Mouse (Mus musculus): ENCODE measurements around the gene Pbx1.
A peak's percentile ranks its signal among the peaks of the same experiment; 100 is the strongest.
"Not testable (repeated sequence)": the region's sequence is repeated elsewhere in the genome, so short reads cannot be mapped to it uniquely, and the experiment has no call there.

Gene Pbx1

DNA sequence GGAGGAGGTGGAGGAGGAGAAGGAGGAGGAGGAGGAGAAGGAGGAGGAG is at the start of gene Pbx1:
Gene Pbx1, minus strand, starts transcription at position 39 of the 49 bp plus-strand sequence.
- not testable (repeated sequence) for DNase-seq (ENCODE audit: low read depth)

DNA sequence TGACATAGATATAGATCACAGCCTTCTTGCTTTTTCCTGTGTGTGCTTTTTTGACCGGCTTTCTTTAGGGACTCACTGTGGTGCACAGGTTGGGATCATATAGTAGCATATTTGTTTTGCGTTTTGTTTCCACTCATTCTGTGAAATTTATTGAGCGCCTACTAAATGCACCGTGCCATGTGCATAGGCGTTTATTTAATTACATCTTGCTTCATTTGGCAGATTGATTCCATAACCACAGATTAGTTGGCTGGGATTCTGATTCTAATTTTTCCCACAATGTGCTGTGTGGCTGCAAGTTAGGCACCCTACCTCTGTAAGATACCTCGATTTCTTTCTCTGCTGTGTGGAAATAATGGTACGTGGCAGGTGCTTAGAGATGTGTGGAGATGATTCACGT is 47.6 kb upstream of the Pbx1 start:
- no peak for DNase-seq (ENCODE audit: low read depth)

DNA sequence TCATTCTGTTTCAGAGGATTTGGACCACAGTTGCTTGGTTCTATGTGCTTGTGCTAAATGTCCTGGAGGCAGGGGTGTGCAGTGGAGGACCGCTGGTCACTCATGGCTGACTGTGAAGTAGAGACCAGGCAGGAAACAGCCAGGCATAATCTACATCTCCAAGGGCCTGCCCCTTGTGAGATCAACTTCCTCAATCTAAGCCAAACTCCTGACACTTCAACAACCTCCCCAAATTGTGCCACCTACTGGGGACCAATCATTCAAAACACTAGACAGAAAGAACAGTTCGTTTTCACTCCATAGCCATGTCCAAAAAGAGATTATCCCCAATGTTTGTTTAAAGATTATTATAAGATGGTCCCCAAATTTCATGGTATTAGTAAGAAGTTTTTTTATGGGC is 46.8 kb upstream of the Pbx1 start:
- no peak for DNase-seq (ENCODE audit: low read depth)

DNA sequence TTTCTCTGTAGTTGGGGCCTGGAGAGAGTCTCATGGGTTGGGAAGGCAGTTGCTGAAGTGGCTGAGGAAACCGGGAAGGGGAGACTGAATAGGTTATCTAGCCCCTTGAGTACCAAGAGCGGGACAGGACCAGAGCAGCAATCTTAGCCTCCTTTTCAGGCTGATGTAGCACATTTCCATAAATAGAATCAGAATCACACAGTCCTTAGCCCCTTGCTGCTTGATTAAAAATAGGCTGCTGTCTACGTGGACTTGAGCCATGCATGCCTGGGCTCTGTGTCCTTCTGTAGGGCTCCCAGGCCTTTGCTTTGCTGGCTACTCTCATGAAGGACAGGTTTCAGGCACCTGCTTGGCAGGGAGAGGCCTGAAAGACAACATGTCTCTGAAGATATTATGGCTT is 44.8 kb upstream of the Pbx1 start:
- no peak for DNase-seq (ENCODE audit: low read depth)

DNA sequence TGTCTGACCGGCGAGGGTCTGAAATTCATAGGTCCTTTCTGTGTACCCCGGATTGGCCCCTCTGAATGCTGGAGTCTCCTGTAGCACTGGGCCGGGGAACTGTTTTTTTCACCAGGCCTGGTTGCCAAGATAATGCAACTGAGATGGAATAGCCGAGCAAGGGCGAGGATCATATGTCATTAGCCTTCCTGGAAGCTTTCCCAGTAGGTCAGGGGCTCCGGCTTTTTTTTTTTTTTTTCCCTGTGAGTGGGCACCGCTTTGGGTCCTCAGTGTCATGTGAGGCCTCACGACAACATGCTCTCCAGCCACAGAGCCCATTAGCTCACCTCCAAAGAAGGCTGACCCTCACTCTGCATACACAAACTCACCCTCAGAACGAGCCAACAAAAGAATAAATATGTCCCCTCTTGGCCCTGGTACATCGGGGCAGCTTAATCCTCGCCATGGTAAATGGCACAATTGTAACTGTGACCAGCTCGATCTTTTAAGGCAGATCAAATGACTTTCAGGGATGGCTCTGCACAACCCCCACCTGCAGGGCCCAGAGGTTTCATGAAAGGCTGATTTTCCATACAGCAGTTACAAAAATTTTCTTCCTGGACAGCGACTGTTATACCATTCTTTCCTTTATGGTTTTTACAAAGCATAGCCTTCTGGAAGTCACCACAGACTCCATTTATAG is 44.3 kb upstream of the Pbx1 start:
- no peak for DNase-seq (ENCODE audit: low read depth)

DNA sequence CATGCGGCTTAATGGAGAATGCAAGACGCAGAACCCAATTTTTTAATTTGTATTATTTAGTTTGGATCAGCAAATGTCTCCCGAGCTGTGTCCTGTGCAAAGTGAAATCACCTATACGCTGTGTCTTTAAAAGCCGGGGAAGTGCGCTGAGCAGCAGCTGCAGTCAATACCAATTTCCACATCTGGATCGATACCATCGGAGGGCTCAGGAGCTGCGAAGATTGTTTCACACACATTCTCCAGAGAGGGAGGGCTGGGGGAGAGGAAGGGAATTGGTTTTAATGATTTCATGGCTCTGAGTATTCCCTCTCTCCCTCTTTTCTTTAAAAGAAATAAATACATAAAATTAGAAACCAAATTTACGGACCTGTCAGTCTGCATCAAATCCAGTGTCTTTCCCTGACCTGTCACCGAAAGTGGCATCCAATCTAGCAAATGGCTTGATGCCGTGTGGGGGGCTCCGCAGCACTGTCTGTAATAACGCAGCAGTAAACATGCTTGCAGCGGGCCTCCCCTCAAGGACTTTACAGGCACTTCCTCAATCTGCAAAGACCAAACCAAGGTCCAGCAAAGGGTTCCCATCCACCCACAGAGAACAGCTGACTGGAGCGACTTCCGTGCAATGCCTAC is 43.6 kb upstream of the Pbx1 start:
- no peak for DNase-seq (ENCODE audit: low read depth)

DNA sequence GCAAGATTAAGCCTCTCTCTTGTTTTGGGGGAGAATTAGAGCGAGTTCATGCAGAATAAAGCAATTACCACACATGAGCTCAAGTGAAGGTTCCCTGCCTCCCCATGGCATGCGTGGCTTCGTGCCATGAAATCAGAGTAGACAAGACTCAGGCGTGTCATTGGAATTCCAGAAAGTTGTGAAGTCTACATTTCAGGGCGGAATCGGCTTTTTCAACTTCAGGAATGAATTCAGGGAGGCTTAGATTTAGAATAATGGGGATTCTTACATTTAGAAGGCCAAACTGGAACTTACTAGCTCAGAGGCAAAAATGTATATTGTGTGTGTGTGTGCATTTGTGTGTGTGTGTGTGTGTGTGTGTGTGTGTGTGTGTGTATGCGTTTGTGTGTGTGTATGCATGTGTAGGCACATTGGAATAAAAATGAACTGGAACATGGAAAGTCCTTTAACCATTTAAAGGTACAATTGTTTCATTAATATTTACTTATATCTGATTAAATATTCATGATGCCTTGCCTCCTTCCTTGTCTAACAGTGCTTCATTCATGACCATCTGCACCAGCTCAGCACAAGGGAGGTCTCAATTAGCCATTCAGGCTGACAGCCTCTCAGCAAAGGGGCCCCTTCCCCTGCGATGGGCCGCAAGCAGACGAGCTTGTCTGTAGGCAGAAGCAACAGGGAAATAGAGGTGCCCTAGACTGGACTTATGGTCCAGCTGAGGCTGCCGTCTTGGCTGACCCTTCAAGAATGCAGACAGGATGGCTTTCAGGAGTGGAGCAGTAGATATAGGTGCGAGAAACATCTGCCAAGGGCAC is 41.4 kb upstream of the Pbx1 start:
- no peak for DNase-seq (ENCODE audit: low read depth)

DNA sequence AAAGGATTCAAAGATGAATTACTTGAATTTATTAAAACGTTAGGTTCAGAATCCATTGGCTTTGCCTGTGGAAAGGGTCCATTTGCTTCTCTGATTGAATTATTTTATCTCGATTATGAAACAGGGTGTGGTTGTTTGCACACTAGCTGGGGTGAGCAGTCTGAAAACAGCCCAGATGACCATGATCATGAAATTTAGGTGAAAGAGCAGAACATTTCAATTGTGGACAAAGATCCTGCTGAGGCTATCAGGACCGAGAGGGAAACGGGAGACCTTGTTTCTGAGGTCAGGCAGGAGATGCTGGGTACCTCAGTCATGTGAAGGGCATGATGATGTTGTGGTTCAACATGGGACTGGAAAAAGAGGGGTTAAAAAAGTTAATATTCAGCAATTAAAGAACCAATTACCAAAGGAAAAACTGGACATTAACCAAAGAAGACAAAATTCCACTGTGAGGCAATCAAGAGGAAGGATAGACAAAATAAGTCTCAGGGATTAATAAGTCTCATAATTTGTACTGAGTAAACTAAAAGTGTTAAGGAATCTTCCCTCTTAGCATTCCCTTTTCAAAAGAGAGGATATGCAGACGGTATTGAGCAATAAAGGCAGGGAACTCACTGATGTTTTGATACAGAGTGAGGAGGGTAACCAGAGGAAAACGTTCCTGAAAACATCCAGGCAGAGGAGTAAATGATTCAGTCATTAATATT is 40.6 kb upstream of the Pbx1 start:
- no peak for DNase-seq (ENCODE audit: low read depth)

DNA sequence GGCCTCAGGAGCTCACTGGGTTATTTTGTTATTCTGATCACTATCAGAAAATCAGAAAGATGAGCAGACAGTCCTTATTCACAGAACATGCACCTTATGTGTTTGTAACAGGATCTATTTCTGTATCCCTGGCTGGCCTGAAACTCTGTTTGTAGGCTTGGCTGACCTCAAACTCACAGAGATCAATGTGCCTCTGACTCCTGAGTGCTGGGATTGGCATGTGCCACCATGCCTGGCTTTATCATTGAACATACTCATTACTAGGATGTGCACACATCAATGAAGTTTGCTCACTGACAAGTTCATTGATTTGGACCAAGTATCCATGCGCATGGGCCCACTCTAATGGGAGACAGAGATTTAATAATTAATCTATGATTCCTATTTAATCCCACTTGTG is 27.4 kb upstream of the Pbx1 start:
- no peak for DNase-seq (ENCODE audit: low read depth)

DNA sequence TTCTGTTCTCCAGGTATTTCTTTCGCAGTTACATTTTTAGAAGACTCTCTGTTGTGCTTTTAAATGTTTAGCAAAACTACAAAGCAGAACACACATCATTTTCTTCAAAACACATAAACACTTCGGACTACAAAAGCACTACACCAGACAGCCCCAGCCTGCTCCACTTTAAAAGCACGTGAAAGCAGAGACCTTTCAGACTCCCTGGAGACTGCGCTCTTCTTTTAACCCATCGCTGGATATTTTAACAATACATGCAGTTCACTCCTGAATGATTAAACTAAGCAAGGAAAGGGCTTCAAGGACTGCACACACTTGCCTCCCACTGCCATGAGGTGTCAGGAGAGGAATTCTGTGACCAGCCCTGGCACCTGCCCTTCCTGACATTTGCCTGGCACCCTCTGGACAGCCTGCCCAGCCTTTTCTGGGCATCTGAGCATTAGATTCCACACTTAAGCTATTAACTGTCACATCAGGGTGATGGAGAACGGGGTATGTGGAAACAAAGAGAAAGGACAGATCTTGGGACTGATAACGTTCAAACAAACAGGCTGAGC is 25.2 kb upstream of the Pbx1 start:
- DNase-seq (ENCODE audit: low read depth) = no peak

DNA sequence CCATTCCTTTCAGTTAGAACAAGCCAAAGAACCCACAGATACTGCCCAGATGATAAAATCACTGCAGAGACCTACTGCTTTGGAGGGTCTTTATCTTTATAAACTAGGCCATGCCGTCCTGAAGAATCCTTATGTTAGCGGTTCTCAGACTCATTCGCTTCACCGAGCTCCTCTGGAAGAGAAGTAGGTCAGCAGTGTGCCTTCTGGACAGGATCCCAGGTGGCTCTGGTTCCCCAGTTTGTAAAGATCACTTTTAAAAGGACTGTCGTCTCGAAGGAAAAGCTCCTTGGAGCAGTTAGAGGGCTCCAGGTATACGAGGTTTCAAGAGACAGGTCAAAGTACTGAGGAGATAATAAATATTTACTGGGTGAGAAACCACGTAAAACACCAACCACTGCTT is 23.1 kb upstream of the Pbx1 start:
- DNase-seq (ENCODE audit: low read depth) = no peak

DNA sequence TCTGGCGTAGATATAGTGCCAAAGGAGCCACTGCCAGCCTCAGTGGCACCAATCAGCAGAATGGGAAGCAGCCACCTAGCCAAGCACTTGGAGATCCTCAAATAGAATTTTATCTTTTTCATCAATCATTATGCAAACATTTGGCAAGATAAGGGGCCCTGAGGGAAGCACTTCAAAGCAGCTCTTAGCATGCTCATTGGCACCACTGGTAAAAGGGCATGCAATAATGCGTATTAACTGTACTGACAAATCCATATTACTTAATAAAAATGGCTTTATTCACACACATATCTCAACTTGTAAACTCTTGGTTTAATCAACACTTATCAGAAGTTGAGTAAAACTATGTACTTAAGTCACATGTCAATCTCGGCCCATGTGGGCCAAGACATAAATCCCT is 1.6 kb upstream of the Pbx1 start:
- no peak for DNase-seq (ENCODE audit: low read depth)

DNA sequence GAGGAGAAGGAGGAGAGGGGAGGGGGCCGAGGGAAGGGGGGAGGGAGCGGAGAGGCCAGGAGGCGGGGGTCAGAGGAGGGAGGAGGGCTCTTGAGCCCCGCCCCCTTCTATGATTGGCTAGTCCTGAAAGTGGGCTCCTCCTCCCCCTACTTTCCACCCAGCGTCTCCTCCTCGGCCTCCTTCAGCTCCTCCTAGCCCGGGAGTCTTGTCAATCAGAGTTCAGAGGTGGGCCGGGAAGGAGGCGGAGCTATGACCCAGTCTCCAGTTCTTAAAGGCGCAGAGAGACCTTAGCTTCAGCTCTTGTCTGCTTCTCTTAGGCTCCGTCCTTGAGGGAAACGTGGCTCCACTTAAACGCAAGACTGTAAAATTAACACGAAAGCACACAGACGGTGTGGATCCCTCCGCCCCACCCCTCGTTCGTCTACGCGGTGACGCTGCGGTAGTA is 233 bp upstream of the Pbx1 start:
- DNase-seq (ENCODE audit: low read depth) = peak; percentile 53

DNA sequence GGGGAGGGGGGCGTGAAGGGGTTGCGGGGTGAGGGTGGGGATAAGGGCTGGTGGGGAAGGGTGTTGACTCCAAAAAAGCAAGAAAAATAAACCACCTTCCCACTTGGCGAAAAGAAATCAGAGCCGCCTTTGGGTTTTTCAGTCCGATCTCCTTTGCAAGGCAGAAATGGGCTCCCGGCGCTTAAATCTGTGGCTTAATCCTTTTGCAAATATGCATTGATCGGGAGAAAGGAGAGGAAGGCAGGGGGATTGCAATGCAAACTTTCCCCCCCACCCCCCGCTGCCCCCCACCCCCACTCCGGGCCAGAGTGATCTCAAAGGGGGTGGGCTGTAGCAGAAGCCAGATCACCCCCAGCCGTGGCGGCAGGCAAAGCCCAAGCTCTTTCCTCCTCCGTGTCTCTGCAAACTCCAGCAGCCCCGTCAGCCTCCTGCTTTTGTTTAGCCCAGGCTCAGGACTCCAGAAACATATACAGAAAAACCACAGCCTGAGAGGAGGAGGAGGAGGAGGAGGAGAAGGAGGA is 299 bp downstream of the Pbx1 start:
- no peak for DNase-seq (ENCODE audit: low read depth)

DNA sequence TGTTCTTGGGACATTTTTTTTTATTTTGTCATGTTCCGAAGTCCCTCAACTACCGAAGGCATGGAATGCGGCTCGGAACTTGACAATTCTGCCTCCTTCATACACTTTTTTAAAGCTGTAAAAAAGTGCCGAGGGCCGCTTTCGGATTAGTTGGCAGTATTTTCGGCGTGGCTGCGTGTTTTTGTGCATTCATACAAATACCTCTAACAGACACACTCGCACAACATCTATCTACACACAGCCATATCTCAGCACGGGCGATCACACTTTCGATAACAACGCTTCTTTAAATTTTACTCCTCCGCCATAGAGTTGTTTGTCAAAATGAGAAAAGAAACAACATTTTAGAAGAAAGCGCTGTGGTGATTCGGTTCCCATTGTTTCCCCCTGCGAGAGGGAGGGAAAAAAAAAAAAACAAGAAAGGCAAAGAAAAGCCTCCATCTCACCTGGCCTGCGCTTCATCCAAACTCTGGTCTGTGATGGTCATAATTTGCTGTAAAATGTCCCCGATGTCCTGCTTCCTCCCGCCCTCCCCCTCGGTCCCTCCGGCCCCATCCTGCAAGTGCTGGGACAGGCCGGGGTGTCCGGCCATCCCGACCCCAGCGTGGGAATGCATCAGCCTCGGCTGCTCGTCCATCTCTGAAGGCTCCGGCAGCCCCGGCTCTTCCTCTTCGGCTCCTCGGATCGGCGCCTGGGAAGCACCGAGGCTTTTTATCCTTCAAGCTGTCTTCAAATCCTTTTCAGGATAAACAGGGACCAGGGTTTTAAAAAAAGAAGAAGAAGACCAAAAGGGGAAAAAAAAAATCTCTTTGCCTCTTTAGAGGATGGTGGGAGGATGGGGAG is 981 bp downstream of the Pbx1 start:
- no peak for DNase-seq (ENCODE audit: low read depth)

DNA sequence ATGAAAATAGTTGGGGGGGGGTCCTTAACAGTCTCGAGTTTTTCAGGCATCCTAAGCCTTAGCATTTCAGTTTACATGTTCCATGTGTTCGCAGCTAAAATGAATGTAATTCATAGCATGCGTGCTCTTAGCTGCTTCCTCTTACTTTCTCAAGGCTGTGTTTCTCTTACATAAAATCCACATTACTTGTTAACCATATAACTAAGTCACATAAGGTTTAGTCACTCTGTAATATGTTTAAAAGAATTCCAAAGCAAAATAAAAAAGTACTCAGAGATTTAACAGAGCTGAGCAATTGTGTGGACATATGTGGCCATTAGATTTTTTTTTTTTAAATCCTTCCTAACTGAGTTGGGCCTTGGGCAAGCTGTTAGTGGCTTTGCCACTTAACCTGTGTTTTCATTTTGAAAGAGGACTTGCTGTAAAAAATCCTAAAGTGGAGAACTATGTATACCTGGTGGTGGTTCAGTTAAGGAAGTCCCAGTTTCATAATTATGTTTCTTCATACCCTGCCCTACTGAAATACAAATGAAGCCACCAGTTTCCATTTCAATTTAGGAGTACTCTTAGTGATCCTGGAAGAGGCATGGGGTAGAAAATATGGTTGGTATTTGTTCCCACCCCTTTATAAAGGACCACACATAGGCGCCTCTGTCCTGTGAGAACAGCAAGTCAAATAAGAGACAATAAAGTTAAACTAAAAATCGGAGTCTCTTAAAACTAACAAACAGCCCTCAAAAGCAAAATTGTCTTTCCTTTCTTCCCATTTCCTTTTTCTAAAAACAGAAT is 2.0 kb downstream of the Pbx1 start:
- no peak for DNase-seq (ENCODE audit: low read depth)

DNA sequence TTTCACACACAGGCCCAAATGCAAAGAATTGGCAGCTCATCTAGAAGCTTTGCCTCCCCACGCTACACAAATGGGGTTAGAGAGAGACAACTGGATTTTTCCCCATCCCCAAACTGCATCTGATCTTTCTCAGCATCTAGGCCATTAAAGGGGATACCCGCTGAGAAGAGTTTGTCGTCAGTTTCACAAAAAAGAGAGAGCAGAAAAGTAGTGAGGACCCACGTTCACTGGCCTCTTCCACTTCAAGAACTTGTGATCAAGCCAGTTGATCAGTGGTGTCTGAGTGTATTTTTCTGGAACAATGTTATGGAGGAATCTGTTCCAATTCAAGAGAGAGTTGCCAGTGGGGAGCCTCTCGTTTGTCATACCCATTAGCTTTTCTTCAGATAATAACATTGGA is 2.7 kb downstream of the Pbx1 start:
- DNase-seq (ENCODE audit: low read depth) = no peak

DNA sequence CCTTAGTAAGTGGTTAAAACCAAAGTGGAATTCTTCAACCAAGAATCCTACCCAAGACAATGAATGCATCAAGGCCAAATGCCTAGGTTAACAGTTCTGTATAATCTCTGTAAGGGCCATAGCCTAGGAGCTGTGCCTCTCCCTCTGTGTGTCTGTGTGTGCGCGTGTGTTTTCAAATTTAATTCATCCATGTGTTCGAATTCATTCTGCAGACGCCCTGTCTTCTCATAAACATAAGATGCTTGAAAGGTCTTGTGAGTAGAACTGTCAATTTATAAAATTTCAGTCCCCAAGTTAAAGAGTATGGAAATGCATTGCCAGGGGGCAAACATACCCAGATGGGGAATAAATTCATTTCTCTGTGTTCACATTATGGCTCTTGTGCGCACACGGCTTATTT is 3.8 kb downstream of the Pbx1 start:
- no peak for DNase-seq (ENCODE audit: low read depth)

DNA sequence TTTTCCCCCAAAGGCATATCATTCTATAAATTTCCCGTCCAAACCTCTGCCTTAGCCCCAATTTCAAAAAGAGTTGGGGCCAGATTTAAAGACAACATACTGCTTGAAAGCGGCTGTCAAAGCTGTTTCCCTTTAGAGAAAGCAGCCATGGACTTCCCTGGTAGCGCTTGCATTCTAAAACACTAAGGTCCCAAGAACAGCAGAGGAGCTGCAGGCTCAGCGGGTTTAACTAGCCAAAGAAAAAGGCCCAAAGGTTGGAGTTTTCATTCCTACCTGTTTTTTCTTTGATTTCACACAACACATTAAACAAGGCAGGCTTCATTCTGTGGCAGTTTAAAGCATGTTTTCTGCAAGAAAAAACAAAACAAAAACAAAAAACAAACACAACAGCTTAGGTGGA is 4.5 kb downstream of the Pbx1 start:
- DNase-seq (ENCODE audit: low read depth) = no peak

DNA sequence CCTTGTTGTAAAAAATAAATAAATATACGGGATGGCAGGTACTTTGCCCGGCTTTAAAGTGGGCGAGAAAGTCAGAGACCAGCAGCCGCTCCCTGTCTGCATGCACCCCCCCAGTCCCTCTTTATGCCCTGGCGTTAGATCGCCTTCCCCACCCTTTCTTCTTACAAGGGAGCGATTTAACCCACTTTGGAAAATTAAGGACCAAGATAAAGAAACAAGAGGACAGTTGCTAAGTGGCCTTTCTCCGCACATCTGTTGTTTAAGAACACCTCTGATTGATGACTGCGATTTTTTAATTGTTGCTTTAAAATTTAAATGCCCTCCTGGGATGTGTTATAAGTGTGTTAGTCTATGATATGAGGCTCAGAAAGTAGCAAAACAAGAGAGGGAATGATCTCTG is 5.2 kb downstream of the Pbx1 start:
- no peak for DNase-seq (ENCODE audit: low read depth)

DNA sequence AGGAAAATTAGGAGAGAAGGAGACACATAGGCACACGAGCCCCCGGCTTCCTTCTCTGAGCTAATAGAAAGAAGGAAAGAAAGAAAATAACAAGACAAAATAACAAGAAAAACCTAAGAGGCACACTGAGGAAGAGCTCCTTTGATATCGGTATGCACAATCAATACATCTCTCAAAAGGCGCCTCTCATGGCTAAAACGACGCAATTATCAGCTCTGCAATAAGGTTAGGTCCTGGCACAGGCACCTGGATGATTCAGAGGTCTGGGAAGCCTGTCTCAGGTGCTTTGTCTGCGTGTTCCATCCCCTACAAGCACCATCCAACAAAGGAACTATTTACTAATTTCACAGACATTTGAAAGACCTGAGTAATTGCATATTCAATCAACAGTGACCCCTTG is 5.8 kb downstream of the Pbx1 start:
- no peak for DNase-seq (ENCODE audit: low read depth)
